ENCODE assay signal across 18 mouse cellular contexts in the genomic region with DNA sequence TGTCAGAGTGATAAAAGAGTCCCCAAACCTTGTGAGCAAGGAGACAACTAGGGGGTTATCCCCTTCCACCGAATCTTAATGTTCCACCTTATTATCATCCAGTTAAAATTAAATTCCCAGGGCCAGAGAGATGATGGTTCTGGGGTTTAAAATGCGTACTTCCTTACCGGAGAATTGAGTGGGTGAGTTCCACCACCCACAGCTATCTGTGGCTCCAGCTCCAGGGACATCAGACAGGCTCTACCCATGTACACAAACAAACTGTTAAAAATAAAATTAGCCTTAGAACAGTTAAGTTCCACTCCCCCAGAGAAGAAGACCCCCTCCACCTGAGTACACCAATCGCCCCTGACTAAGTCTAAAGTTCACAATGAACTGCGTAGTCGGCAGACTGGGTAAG.
"Had no signal": no experiment of that assay in that cellular context is flagged by ENCODE, and none has a peak within 500 bp of the region (broad histone marks: within the 10 kb centered on the region; RNA-seq: fewer than 3 reads in every experiment).

No protein-coding gene starts in this region.

- H3K4me2 ChIP-seq: lung, embryonic 15.5 days; midbrain, embryonic 11.5 days; midbrain, embryonic 13.5 days; midbrain, embryonic 15.5 days; neural tube, embryonic 12.5 days; stomach, embryonic 15.5 days had no signal

- H3K27me3 ChIP-seq: lung, embryonic 15.5 days; midbrain, embryonic 13.5 days; midbrain, embryonic 15.5 days; neural tube, embryonic 12.5 days; stomach, embryonic 15.5 days had no signal

- H3K9ac ChIP-seq: liver, postnatal 0 days; lung, embryonic 15.5 days; midbrain, embryonic 13.5 days; midbrain, embryonic 15.5 days; neural tube, embryonic 12.5 days; stomach, embryonic 15.5 days had no signal

- H3K36me3 ChIP-seq: lung, embryonic 15.5 days; midbrain, embryonic 13.5 days; midbrain, embryonic 15.5 days; neural tube, embryonic 12.5 days; stomach, embryonic 15.5 days had no signal

- H3K4me1 ChIP-seq: lung, embryonic 15.5 days; neural tube, embryonic 12.5 days; stomach, embryonic 15.5 days had no signal

- H3K9me3 ChIP-seq: lung, embryonic 15.5 days; midbrain, embryonic 13.5 days; midbrain, embryonic 15.5 days; neural tube, embryonic 12.5 days; stomach, embryonic 15.5 days had no signal

- ATAC-seq: liver, postnatal 0 days; lung, postnatal 0 days; midbrain, embryonic 13.5 days; midbrain, embryonic 15.5 days had no signal

- H3K4me3 ChIP-seq: lung, embryonic 15.5 days; megakaryocyte, embryonic 14.5 days; midbrain, embryonic 13.5 days; midbrain, embryonic 15.5 days; neural tube, embryonic 12.5 days; stomach, embryonic 15.5 days had no signal

- H3K27ac ChIP-seq: lung, embryonic 15.5 days; macrophage; midbrain, embryonic 13.5 days; midbrain, embryonic 15.5 days; neural tube, embryonic 12.5 days; stomach, embryonic 15.5 days; stomach, postnatal 0 days had no signal

- DNase-seq: liver, postnatal 0 days; lung, adult 2 months; lung, postnatal 14 days; lung, postnatal 36 days; right cerebral cortex, postnatal 14 days; thymus, adult 18-20 months; thymus, postnatal 14 days; thymus, postnatal 36 days had no signal
